Mouse (Mus musculus): ENCODE data around the gene Crabp2. TPM values are rescaled to one million over a fixed set of nuclear protein-coding genes. Genes with fewer than 3 reads are reported as not detected.

Gene Crabp2
- polyA plus RNA-seq, 1 experiment from 2014 or later: 29.4 TPM

- no peak overlapping the region for H3K4me3 ChIP-seq (replicated peaks; ENCODE audit: low read length)
- H3K27ac ChIP-seq (ENCODE audit: low read length): no peak overlapping the region
- peaks cover 77% of the 10 kb centered on the region for H3K27me3 ChIP-seq (ENCODE audit: control insufficient read depth, insufficient read depth, low read length)
- peaks cover 11% of the 10 kb centered on the region for H3K4me1 ChIP-seq (ENCODE audit: control insufficient read depth, insufficient read depth, low read length)
- H3K4me2 ChIP-seq (ENCODE audit: low read depth, low read length): no peak overlapping the region
- H3K36me3 ChIP-seq (ENCODE audit: control insufficient read depth, insufficient read depth, low read length): no peaks in the 10 kb centered on the region
- no peaks in the 10 kb centered on the region for H3K9me3 ChIP-seq (replicated peaks; ENCODE audit: control insufficient read depth, low read length)
- 37% methylated on average over 11 of the region's 11 CpGs for WGBS
- no peak for ATAC-seq (ENCODE audit: insufficient read depth, low FRiP score)
- H3K9ac ChIP-seq (ENCODE audit: low read length): no peak overlapping the region
Measured at GRCm38 (mm10) chr3:87995331-87995730, 46.9 kb downstream of the Crabp2 start.

- Histone ChIP-seq H3K9ac (ENCODE audit: low read length) (no peak overlapping the region), H3K36me3 (ENCODE audit: control insufficient read depth, insufficient read depth, low read length) (no peaks in the 10 kb centered on the region), H3K4me2 (ENCODE audit: low read depth, low read length) (no peak overlapping the region), H3K27ac (ENCODE audit: low read length) (no peak overlapping the region), H3K4me3 (replicated peaks; ENCODE audit: low read length) (no peak overlapping the region), H3K27me3 (ENCODE audit: control insufficient read depth, insufficient read depth, low read length) (peaks cover 85% of the 10 kb centered on the region), H3K4me1 (ENCODE audit: control insufficient read depth, insufficient read depth, low read length) (peaks cover 11% of the 10 kb centered on the region), H3K9me3 (replicated peaks; ENCODE audit: control insufficient read depth, low read length) (no peaks in the 10 kb centered on the region)
- ATAC-seq (ENCODE audit: insufficient read depth, low FRiP score): no peak
- WGBS: 5% methylated on average over 15 of the region's 15 CpGs
Measured at GRCm38 (mm10) chr3:87996401-87996800, 47.9 kb downstream of the Crabp2 start.

DNA sequence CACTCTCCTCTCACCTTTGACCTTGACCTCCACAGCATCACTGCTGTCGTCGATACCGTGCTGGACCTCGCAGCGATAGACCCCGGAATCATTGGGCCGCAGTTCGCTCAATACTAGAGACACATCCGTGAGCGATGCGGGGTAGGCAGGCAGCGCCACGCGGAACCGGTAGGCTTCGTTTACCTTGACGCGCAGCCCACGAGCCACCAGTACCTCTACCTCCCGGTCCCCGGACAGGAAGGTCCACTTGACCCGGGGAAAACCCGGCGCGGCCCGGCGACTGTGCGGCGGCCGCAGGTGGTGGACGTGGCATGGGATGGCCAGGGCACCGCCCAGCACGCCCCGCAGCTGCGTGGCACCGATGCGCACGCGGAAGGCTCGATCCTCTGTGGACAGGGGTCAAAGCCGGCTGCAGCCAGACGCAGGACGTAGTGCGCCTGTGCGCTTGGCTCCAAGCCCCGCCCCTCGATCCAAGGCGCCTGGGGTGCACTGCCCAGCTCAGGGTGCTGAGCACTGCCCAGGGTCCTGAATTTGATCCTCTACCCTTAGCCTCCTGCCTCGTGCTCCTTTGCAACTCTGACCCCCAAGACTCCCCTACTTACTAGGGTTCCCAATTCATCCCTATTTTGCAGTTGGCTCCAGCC, 48.6 kb downstream of the Crabp2 start:
- Histone ChIP-seq H3K4me2 (ENCODE audit: low read depth, low read length) (peak overlapping the region; percentile 52), H3K9me3 (replicated peaks; ENCODE audit: control insufficient read depth, low read length) (no peaks in the 10 kb centered on the region), H3K27ac (ENCODE audit: low read length) (no peak overlapping the region), H3K36me3 (ENCODE audit: control insufficient read depth, insufficient read depth, low read length) (no peaks in the 10 kb centered on the region), H3K9ac (ENCODE audit: low read length) (no peak overlapping the region), H3K4me3 (replicated peaks; ENCODE audit: low read length) (peak overlapping the region; percentile 32), H3K27me3 (ENCODE audit: control insufficient read depth, insufficient read depth, low read length) (peaks cover 92% of the 10 kb centered on the region), H3K4me1 (ENCODE audit: control insufficient read depth, insufficient read depth, low read length) (peaks cover 11% of the 10 kb centered on the region)
- WGBS: 1% methylated on average over 49 of the region's 49 CpGs
- peak; percentile 34; the same call in 1 of the 2 replicates for ATAC-seq (ENCODE audit: insufficient read depth, low FRiP score)

GRCm38 (mm10) chr3:87998747-87999146, 50.3 kb downstream of the Crabp2 start:
- Histone ChIP-seq H3K4me3 (replicated peaks; ENCODE audit: low read length) (no peak overlapping the region), H3K27me3 (ENCODE audit: control insufficient read depth, insufficient read depth, low read length) (peaks cover 96% of the 10 kb centered on the region), H3K4me2 (ENCODE audit: low read depth, low read length) (no peak overlapping the region), H3K9me3 (replicated peaks; ENCODE audit: control insufficient read depth, low read length) (no peaks in the 10 kb centered on the region), H3K9ac (ENCODE audit: low read length) (no peak overlapping the region), H3K27ac (ENCODE audit: low read length) (no peak overlapping the region), H3K36me3 (ENCODE audit: control insufficient read depth, insufficient read depth, low read length) (no peaks in the 10 kb centered on the region), H3K4me1 (ENCODE audit: control insufficient read depth, insufficient read depth, low read length) (peaks cover 11% of the 10 kb centered on the region)
- no peak for ATAC-seq (ENCODE audit: insufficient read depth, low FRiP score)
- WGBS: 8% methylated on average over 5 of the region's 7 CpGs

GRCm38 (mm10) chr3:87999243-87999895, 50.9 kb downstream of the Crabp2 start:
- no peaks in the 10 kb centered on the region for H3K9me3 ChIP-seq (replicated peaks; ENCODE audit: control insufficient read depth, low read length)
- no peak overlapping the region; the same call in 1 of the 2 replicates for H3K9ac ChIP-seq (ENCODE audit: low read length)
- 2% methylated on average over 38 of the region's 38 CpGs for WGBS
- ATAC-seq (ENCODE audit: insufficient read depth, low FRiP score): no peak
- no peak overlapping the region for H3K27ac ChIP-seq (ENCODE audit: low read length)
- peaks cover 11% of the 10 kb centered on the region for H3K4me1 ChIP-seq (ENCODE audit: control insufficient read depth, insufficient read depth, low read length)
- H3K27me3 ChIP-seq (ENCODE audit: control insufficient read depth, insufficient read depth, low read length): peaks cover 92% of the 10 kb centered on the region
- H3K4me2 ChIP-seq (ENCODE audit: low read depth, low read length): peak overlapping the region; percentile 60
- H3K36me3 ChIP-seq (ENCODE audit: control insufficient read depth, insufficient read depth, low read length): no peaks in the 10 kb centered on the region
- H3K4me3 ChIP-seq (replicated peaks; ENCODE audit: low read length): peak overlapping the region; percentile 43

GRCm38 (mm10) chr3:88000181-88000580, 51.7 kb downstream of the Crabp2 start, which contains the start of gene Bcan:
TSS of gene Bcan (minus strand) at chr3:88000230.
- Histone ChIP-seq H3K9ac (ENCODE audit: low read length) (peak within 1 kb of the TSS; percentile 21), H3K9me3 (replicated peaks; ENCODE audit: control insufficient read depth, low read length) (no peaks in the 10 kb centered on the region), H3K27me3 (ENCODE audit: control insufficient read depth, insufficient read depth, low read length) (peaks cover 84% of the 10 kb centered on the region), H3K4me3 (replicated peaks; ENCODE audit: low read length) (peak within 1 kb of the TSS; percentile 43), H3K4me1 (ENCODE audit: control insufficient read depth, insufficient read depth, low read length) (peaks cover 11% of the 10 kb centered on the region), H3K27ac (ENCODE audit: low read length) (no peak within 1 kb of the TSS), H3K4me2 (ENCODE audit: low read depth, low read length) (peak within 1 kb of the TSS; percentile 60), H3K36me3 (ENCODE audit: control insufficient read depth, insufficient read depth, low read length) (no peaks in the 10 kb centered on the region)
- ATAC-seq (ENCODE audit: insufficient read depth, low FRiP score): no peak
- under 1% methylated on average over 39 of the region's 39 CpGs for WGBS

- WGBS: 15% methylated on average over 11 of the region's 11 CpGs
- Histone ChIP-seq H3K9ac (ENCODE audit: low read length) (no peak overlapping the region), H3K4me2 (ENCODE audit: low read depth, low read length) (no peak overlapping the region), H3K27ac (ENCODE audit: low read length) (no peak overlapping the region), H3K9me3 (replicated peaks; ENCODE audit: control insufficient read depth, low read length) (no peaks in the 10 kb centered on the region; the same call in 1 of the 2 replicates), H3K36me3 (ENCODE audit: control insufficient read depth, insufficient read depth, low read length) (no peaks in the 10 kb centered on the region), H3K4me3 (replicated peaks; ENCODE audit: low read length) (no peak overlapping the region), H3K4me1 (ENCODE audit: control insufficient read depth, insufficient read depth, low read length) (peaks cover 11% of the 10 kb centered on the region), H3K27me3 (ENCODE audit: control insufficient read depth, insufficient read depth, low read length) (peaks cover 76% of the 10 kb centered on the region)
- ATAC-seq (ENCODE audit: insufficient read depth, low FRiP score): no peak
Measured at GRCm38 (mm10) chr3:88000816-88001595, 52.5 kb downstream of the Crabp2 start.

- Histone ChIP-seq H3K27me3 (ENCODE audit: control insufficient read depth, insufficient read depth, low read length) (peaks cover 61% of the 10 kb centered on the region), H3K36me3 (ENCODE audit: control insufficient read depth, insufficient read depth, low read length) (no peaks in the 10 kb centered on the region), H3K4me1 (ENCODE audit: control insufficient read depth, insufficient read depth, low read length) (peaks cover 11% of the 10 kb centered on the region), H3K27ac (ENCODE audit: low read length) (no peak overlapping the region), H3K9ac (ENCODE audit: low read length) (no peak overlapping the region), H3K4me2 (ENCODE audit: low read depth, low read length) (no peak overlapping the region), H3K9me3 (replicated peaks; ENCODE audit: control insufficient read depth, low read length) (no peaks in the 10 kb centered on the region; the same call in 1 of the 2 replicates), H3K4me3 (replicated peaks; ENCODE audit: low read length) (no peak overlapping the region)
- no peak for ATAC-seq (ENCODE audit: insufficient read depth, low FRiP score)
- WGBS: 5% methylated on average over 17 of the region's 17 CpGs
Measured at GRCm38 (mm10) chr3:88002291-88002976, 54.0 kb downstream of the Crabp2 start.
